Mouse (Mus musculus): Measurements from ENCODE around the gene Dph1.
"Not testable (repeated sequence)": the region's sequence is repeated elsewhere in the genome, so short reads cannot be mapped to it uniquely, and the experiment has no call there.

Gene Dph1

GRCm38 (mm10) chr11:75203926-75204325, 12.9 kb upstream of the Dph1 start:
- DNase-seq (ENCODE audit: low spot score), result no peak

GRCm38 (mm10) chr11:75201721-75202120, 10.7 kb upstream of the Dph1 start:
- DNase-seq (ENCODE audit: low spot score), result no peak

- DNase-seq (ENCODE audit: low spot score), result no peak
These were observed 9.9 kb upstream of the Dph1 start for GRCm38 (mm10) chr11:75200935-75201334.

- DNase-seq (ENCODE audit: low spot score), result no peak
These were observed 8.9 kb upstream of the Dph1 start for GRCm38 (mm10) chr11:75199951-75200350.

GRCm38 (mm10) chr11:75198792-75199191, 7.8 kb upstream of the Dph1 start:
- no peak for DNase-seq (ENCODE audit: low spot score)

- no peak for DNase-seq (ENCODE audit: low spot score)
These were observed 6.9 kb upstream of the Dph1 start for GRCm38 (mm10) chr11:75197956-75198355.

GRCm38 (mm10) chr11:75196131-75196530, 5.1 kb upstream of the Dph1 start:
- no peak for DNase-seq (ENCODE audit: low spot score)

DNA sequence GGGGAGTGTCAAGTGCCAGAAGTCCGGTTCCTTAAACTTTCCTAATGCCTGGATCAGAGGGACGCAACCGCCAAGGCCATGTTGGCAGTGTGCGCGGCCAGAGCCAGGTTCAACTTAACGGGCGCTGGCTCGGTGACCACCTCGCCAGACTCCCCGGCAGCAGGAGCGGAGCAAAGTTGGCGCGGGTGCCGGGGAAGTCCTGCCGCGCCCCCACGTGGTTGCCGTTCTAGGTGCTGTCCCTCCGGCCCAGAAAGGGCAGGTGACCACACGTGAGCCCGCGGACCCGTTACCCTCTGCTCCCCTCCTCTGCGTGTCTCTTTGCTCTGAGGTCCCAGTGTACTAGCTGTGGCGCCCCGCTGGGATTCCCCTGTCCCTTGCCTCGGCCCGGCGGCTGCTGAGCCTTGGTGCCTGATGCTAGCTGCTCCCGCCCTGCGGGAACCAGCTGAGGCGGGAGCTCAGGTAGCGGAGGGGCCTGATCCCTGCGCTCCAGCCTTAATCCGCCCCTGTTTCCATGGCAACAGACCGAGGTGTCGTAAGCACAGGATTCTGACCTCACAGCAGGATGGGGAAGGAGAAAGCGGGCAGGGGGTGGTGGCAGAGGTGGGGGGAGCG, 3.9 kb upstream of the Dph1 start:
- DNase-seq (ENCODE audit: low spot score), result no peak

DNA sequence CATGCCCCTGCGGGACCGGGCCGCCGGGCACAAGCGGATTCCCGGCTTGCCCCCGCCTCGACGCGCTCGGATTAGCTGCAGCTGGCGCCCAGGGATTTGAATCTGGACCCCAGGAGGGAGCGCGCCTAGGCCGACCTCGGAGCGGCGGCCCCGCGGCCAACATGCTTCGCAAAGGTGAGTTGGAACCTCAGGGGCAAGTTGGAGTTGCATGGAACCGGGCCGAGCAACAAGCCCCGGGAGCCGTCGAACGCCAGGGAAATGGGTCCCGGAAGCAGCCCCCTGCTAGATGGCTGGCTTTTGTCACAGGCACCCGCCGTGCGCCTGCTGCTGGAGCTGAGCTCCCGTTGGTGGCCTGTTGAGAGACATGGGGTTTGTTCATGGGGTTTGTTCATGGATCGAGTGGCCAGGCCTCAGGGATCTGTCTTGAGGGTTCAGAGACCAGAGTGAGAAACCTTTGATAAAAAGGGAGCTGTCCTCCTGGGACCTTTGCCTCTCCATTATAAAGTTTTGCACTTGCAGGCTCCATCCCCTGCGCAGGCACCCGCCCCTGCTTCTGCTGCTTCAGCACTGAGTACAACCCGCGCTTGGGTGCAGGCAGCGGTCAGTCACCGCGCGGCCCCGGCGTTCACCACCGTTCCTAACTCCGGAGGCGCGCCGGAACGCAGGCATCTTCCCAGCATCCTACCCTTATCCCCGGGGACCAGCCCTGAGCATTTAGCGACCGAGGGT, 3.2 kb upstream of the Dph1 start:
- no peak for DNase-seq (ENCODE audit: low spot score)

- peak; percentile 68 for DNase-seq (ENCODE audit: low spot score)
These were observed 2.4 kb upstream of the Dph1 start, which contains the start of gene Rtn4rl1 for GRCm38 (mm10) chr11:75193256-75194071. Rtn4rl1 (plus strand) TSS chr11:75193783.

DNA sequence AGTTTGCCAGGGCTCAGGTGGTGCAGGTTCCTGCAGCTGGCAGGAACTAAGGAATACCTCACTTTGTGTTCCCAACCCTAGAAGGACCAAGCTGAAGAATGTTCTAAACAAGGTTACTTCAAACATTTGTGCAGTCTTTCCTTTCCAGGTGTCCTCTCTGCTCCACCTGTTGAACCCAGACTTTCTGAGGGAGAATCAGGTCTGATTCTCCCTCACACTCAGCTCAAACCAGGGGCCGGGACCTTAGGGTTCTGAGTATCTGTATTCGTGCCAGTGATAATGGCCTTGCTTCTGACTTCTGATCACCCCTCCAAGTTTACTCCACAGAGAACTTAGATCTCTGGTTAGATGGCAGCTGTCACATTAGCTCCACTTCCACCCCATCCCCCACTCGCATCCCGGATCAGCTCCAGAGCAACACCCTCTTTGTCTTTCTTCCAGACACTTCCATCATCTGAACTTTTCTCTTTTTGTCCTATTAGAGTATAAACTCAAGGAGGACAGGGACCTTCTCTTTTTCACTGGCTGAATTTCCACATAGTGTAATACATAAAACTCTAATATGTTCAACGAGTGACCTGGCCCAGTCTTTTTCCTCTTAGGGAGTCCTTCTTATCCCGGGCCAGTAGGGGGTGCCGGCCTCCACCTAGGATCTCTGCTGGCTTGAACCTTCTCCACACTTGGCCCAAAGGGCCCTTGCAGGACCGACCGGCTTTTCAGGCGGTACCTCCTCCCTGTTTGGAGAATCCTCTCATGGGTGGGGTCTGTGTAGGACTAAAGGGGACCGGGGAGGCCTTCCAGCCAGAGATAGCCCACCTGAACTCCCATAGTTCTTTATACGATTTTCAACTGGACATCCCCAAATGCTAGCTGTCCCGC, 1.5 kb upstream of the Dph1 start:
- peak; percentile 73 for DNase-seq (ENCODE audit: low spot score)

DNA sequence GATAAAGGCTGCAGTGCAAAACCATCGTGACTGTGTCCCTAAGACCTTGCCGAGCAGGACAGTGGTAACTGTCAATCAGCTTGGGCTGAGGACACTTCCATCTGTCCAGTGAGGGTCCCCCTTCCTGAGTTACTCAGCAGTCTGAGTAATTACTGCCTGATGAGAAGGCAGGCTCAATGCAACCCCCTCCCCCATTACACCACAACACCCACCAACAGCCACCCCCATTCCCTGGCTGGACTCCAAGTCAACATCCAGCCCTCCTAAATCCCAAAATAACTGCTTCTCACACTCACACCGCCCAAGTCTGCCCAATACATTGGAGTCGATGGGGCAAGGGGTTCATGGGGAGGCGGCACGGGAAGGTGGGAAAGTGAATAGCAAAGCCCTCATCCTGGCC, 800 bp upstream of the Dph1 start:
- DNase-seq (ENCODE audit: low spot score), result no peak

GRCm38 (mm10) chr11:75190371-75190724, 693 bp downstream of the Dph1 start:
- peak; percentile 81 for DNase-seq (ENCODE audit: low spot score)

- no peak for DNase-seq (ENCODE audit: low spot score)
These were observed 1.2 kb downstream of the Dph1 start for GRCm38 (mm10) chr11:75189713-75190370.

- no peak for DNase-seq (ENCODE audit: low spot score)
These were observed 6.1 kb downstream of the Dph1 start for GRCm38 (mm10) chr11:75184986-75185385.

DNA sequence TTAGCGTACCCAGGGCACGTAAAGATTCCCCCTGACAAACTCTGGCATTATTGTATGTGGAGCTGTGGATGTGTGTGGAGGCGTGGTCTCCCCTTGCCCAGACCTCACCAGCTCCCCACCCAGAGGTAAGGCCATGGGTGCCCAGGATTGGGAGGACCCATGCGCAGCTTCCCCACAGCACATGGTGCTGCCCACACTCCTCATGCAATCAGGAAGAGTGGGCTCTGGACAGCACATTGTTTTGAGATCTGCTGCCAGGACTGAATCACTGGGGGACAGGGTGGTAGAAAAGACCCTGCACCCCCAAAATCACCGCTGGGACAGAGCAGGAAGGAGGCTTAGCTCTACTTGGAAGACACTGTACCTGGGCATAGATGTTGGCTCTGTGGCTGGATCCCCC, 6.5 kb downstream of the Dph1 start:
- no peak for DNase-seq (ENCODE audit: low spot score)

GRCm38 (mm10) chr11:75183917-75184570, 7.0 kb downstream of the Dph1 start:
- DNase-seq (ENCODE audit: low spot score), result no peak

- peak; percentile 85 for DNase-seq (ENCODE audit: low spot score)
These were observed 12.3 kb downstream of the Dph1 start, which contains the start of gene Ovca2 for GRCm38 (mm10) chr11:75178672-75179208. Ovca2 (minus strand) TSS chr11:75178835.

GRCm38 (mm10) chr11:75178011-75178410, 13.0 kb downstream of the Dph1 start:
- DNase-seq (ENCODE audit: low spot score), result no peak

DNA sequence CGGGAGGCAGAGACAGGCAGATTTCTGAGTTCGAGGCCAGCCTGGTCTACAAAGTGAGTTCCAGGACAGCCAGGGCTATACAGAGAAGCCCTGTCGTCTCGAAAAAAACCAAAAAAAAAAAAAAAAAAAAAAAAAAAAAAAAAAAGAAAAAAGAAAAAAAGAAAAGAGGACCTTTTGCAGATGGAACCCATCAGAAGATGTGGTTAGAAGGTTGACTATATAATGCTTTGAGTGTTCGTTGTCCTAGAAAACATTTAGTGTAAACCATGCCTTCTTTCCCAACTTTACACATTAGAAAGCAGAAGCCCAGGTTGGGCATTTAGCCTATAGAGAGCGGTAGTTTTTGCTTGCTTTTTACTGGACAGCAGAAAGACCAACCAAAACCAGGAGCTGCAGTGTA, 16.5 kb downstream of the Dph1 start:
- not testable (repeated sequence) for DNase-seq (ENCODE audit: low spot score)

DNA sequence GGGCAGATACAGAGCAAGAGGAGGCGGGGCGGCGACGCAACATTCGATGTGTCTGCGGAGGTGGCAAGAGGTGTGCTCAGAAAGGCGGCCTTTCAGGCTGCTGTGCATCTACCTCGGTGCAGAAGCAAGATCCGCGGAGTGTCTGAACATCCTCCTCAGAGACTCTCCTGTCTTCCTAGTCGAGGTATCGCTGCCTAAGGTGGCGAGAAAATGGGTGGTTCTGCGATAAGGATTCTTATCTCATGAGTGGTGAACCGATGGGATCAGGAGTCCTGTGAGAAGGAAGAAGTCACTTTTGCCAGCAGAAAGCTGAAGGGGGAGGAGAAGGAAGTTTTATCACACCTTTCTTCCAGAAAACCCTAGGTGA, 17.3 kb downstream of the Dph1 start:
- DNase-seq (ENCODE audit: low spot score), result no peak
